Mouse (Mus musculus): ENCODE measurements around the gene Fam20c. TPM values are rescaled to one million over a fixed set of nuclear protein-coding genes. Genes with fewer than 3 reads are reported as not detected.

Fam20c gene
- polyA plus RNA-seq, 1 experiment from 2014 or later: 44.1 TPM

Other genes starting within 250 kb of the Fam20c start
- not detected in 2 replicates for gene 1700123K08Rik, start 189.8 kb upstream of the Fam20c start, polyA plus RNA-seq (2016; fragmentation: Nextera tagmentation; extraction: Ambion mirVana)
- gene Zfp68, start 134.8 kb upstream of the Fam20c start, polyA plus RNA-seq (2016; fragmentation: Nextera tagmentation; extraction: Ambion mirVana): 84.2 and 89.4 TPM in 2 replicates
- 18.2 and 18.8 TPM in 2 replicates for gene A430033K04Rik, start 131.7 kb upstream of the Fam20c start, polyA plus RNA-seq (2016; fragmentation: Nextera tagmentation; extraction: Ambion mirVana)
- gene Gm5294, start 65.6 kb downstream of the Fam20c start, polyA plus RNA-seq (2016; fragmentation: Nextera tagmentation; extraction: Ambion mirVana): 0.46 and 0.64 TPM in 2 replicates
- 11.2 and 13.4 TPM in 2 replicates for gene Pdgfa, start 242.9 kb downstream of the Fam20c start, polyA plus RNA-seq (2016; fragmentation: Nextera tagmentation; extraction: Ambion mirVana)